Mouse (Mus musculus) heart, embryonic 10.5 days (tissue): ENCODE measurements around the gene Cacfd1. TPM values are rescaled to one million over a fixed set of nuclear protein-coding genes. Genes with fewer than 3 reads are reported as not detected.

Source experiments
- DNase-seq: peaks from one replicate; pipeline ENCODE4 v3.0.0-alpha.2; 2017; ENCODE audit warnings: low spot score
- H3K27ac ChIP-seq: fragments of 300-500 bp; sonication (generic); 2 replicates; pipeline ENCODE4 v1.5.1; 2016; ENCODE audit warnings: mild to moderate bottlenecking
- H3K27me3 ChIP-seq: fragments of 300-500 bp; sonication (generic); 2 replicates; pipeline ENCODE4 v1.6.1; 2016; ENCODE audit warnings: mild to moderate bottlenecking; ENCODE audit not compliant: poor library complexity, insufficient read depth, severe bottlenecking
- H3K36me3 ChIP-seq: fragments of 300-500 bp; sonication (generic); 2 replicates; pipeline ENCODE4 v1.6.1; 2016; ENCODE audit warnings: mild to moderate bottlenecking, moderate library complexity
- H3K4me1 ChIP-seq: fragments of 300-500 bp; sonication (generic); 2 replicates; pipeline ENCODE4 v1.6.1; 2016; ENCODE audit warnings: mild to moderate bottlenecking
- H3K4me3 ChIP-seq: fragments of 300-500 bp; sonication (generic); 2 replicates; pipeline ENCODE4 v1.5.1; 2016; ENCODE audit warnings: mild to moderate bottlenecking, moderate library complexity
- H3K9me3 ChIP-seq: fragments of 300-500 bp; sonication (generic); 2 replicates; pipeline ENCODE4 v1.6.1; 2016; ENCODE audit warnings: mild to moderate bottlenecking, moderate library complexity
- WGBS: fragments of 180-500 bp; shearing (Covaris S2); methylation state at CpG from one replicate; pipeline ENCODE4 v1.1.7; 2016; 5-methylcytosine and 5-hydroxymethylcytosine counted together
- polyA plus RNA-seq: library from polyadenylated mRNA; unstranded; fragments of >200 nt; fragmentation: Nextera tagmentation; extraction: Ambion mirVana; gene quantifications from 2 replicates; pipeline ENCODE4 v1.2.1, GENCODE M21; 2016

The Cacfd1 gene
- 48.3 and 54.5 TPM in 2 replicates for polyA plus RNA-seq

- peak; percentile 97 for DNase-seq
- WGBS = under 1% methylated on average over 41 of the region's 43 CpGs
- peaks cover 5% of the 10 kb centered on the region; the same call in 1 of the 2 replicates for H3K27me3 ChIP-seq
- no peaks in the 10 kb centered on the region for H3K9me3 ChIP-seq
- H3K4me3 ChIP-seq = peak within 1 kb of the TSS; percentile 91
- H3K27ac ChIP-seq = peak within 1 kb of the TSS; percentile 94
- H3K4me1 ChIP-seq = peaks cover 26% of the 10 kb centered on the region
- H3K36me3 ChIP-seq = peaks cover 16% of the 10 kb centered on the region
These were observed at the start of gene Cacfd1 for GRCm38 (mm10) chr2:27009714-27010244. Gene Cacfd1, plus strand, starts transcription at chr2:27009926.

GRCm38 (mm10) chr2:26960756-26961155 lies 49.0 kb upstream of the Cacfd1 start:
- no peaks in the 10 kb centered on the region for H3K27me3 ChIP-seq
- WGBS = 78% methylated on average over 4 of the region's 4 CpGs
- H3K4me3 ChIP-seq = no peak overlapping the region
- no peak for DNase-seq
- peaks cover 61% of the 10 kb centered on the region for H3K36me3 ChIP-seq
- H3K27ac ChIP-seq = no peak overlapping the region
- peaks cover 19% of the 10 kb centered on the region for H3K4me1 ChIP-seq
- H3K9me3 ChIP-seq = no peaks in the 10 kb centered on the region

- Histone ChIP-seq H3K27me3 (no peaks in the 10 kb centered on the region), H3K4me3 (peak within 1 kb of the TSS; percentile 80), H3K36me3 (peaks cover 29% of the 10 kb centered on the region), H3K27ac (peak within 1 kb of the TSS; percentile 98), H3K9me3 (no peaks in the 10 kb centered on the region), H3K4me1 (peaks cover 19% of the 10 kb centered on the region)
- WGBS = under 1% methylated on average over 50 of the region's 50 CpGs
- peak; percentile 95 for DNase-seq
These were observed 45.6 kb upstream of the Cacfd1 start, which contains the start of gene Rexo4 for GRCm38 (mm10) chr2:26963923-26964723. Gene Rexo4, minus strand, starts transcription at chr2:26964386.

GRCm38 (mm10) chr2:26964724-26965370 lies 44.9 kb upstream of the Cacfd1 start:
- DNase-seq = no peak
- H3K27me3 ChIP-seq = no peaks in the 10 kb centered on the region; the same call in 1 of the 2 replicates
- 16% methylated on average over 14 of the region's 14 CpGs for WGBS
- H3K4me1 ChIP-seq = peaks cover 19% of the 10 kb centered on the region
- peak overlapping the region; percentile 98 for H3K27ac ChIP-seq
- H3K4me3 ChIP-seq = peak overlapping the region; percentile 80
- H3K36me3 ChIP-seq = peaks cover 24% of the 10 kb centered on the region
- no peaks in the 10 kb centered on the region for H3K9me3 ChIP-seq

GRCm38 (mm10) chr2:26967262-26967661 lies 42.5 kb upstream of the Cacfd1 start:
- 81% methylated on average over 2 of the region's 2 CpGs for WGBS

GRCm38 (mm10) chr2:26973116-26973515 lies 36.6 kb upstream of the Cacfd1 start, which contains the start of gene Adamts13:
Gene Adamts13, plus strand, starts transcription at chr2:26973416.
- Histone ChIP-seq H3K36me3 (no peaks in the 10 kb centered on the region), H3K27ac (no peak within 1 kb of the TSS), H3K4me1 (no peaks in the 10 kb centered on the region), H3K4me3 (no peak within 1 kb of the TSS), H3K9me3 (no peaks in the 10 kb centered on the region), H3K27me3 (peaks cover 29% of the 10 kb centered on the region)
- DNase-seq = no peak
- WGBS = 71% methylated on average over 3 of the region's 3 CpGs

More at GRCm38 (mm10) chr2:26967262-26967661, 42.5 kb upstream of the Cacfd1 start:
- Histone ChIP-seq H3K4me3 (no peak overlapping the region), H3K4me1 (peaks cover 19% of the 10 kb centered on the region), H3K27ac (no peak overlapping the region), H3K27me3 (peaks cover under 1% of the 10 kb centered on the region), H3K36me3 (peaks cover 2% of the 10 kb centered on the region), H3K9me3 (no peaks in the 10 kb centered on the region)
- no peak for DNase-seq

GRCm38 (mm10) chr2:26973960-26974359 lies 35.8 kb upstream of the Cacfd1 start:
- Histone ChIP-seq H3K27ac (no peak overlapping the region), H3K4me1 (no peaks in the 10 kb centered on the region), H3K4me3 (no peak overlapping the region), H3K9me3 (no peaks in the 10 kb centered on the region), H3K36me3 (no peaks in the 10 kb centered on the region), H3K27me3 (peaks cover 29% of the 10 kb centered on the region)
- DNase-seq = no peak
- 38% methylated on average over 4 of the region's 4 CpGs for WGBS

- Histone ChIP-seq H3K9me3 (no peaks in the 10 kb centered on the region), H3K27me3 (peaks cover 29% of the 10 kb centered on the region; the same call in 1 of the 2 replicates), H3K4me1 (no peaks in the 10 kb centered on the region), H3K36me3 (no peaks in the 10 kb centered on the region), H3K4me3 (no peak overlapping the region), H3K27ac (no peak overlapping the region)
- DNase-seq = no peak
- whole genome bisulfite sequencing = 69% methylated on average over 1 of the region's 1 CpGs
These were observed 29.4 kb upstream of the Cacfd1 start for GRCm38 (mm10) chr2:26980361-26980760.

GRCm38 (mm10) chr2:26984179-26984578 lies 25.5 kb upstream of the Cacfd1 start:
- WGBS = 83% methylated on average over 2 of the region's 2 CpGs

GRCm38 (mm10) chr2:26984640-26985039 lies 25.1 kb upstream of the Cacfd1 start:
- H3K36me3 ChIP-seq = no peaks in the 10 kb centered on the region
- H3K27ac ChIP-seq = no peak overlapping the region
- WGBS = 80% methylated on average over 5 of the region's 5 CpGs
- peaks cover 21% of the 10 kb centered on the region; the same call in 1 of the 2 replicates for H3K27me3 ChIP-seq
- H3K4me3 ChIP-seq = no peak overlapping the region
- DNase-seq = no peak
- no peaks in the 10 kb centered on the region for H3K9me3 ChIP-seq
- no peaks in the 10 kb centered on the region for H3K4me1 ChIP-seq

More at GRCm38 (mm10) chr2:26984179-26984578, 25.5 kb upstream of the Cacfd1 start:
- peaks cover 21% of the 10 kb centered on the region; the same call in 1 of the 2 replicates for H3K27me3 ChIP-seq
- H3K4me3 ChIP-seq = no peak overlapping the region
- H3K9me3 ChIP-seq = no peaks in the 10 kb centered on the region
- H3K27ac ChIP-seq = no peak overlapping the region
- no peaks in the 10 kb centered on the region for H3K36me3 ChIP-seq
- no peak for DNase-seq
- H3K4me1 ChIP-seq = no peaks in the 10 kb centered on the region

- Histone ChIP-seq H3K4me3 (no peak overlapping the region), H3K36me3 (no peaks in the 10 kb centered on the region), H3K9me3 (no peaks in the 10 kb centered on the region), H3K27ac (no peak overlapping the region), H3K4me1 (no peaks in the 10 kb centered on the region), H3K27me3 (no peaks in the 10 kb centered on the region)
- 78% methylated on average over 3 of the region's 3 CpGs for WGBS
- no peak for DNase-seq
These were observed 15.8 kb upstream of the Cacfd1 start for GRCm38 (mm10) chr2:26993936-26994335.

GRCm38 (mm10) chr2:26997498-26997897 lies 12.2 kb upstream of the Cacfd1 start:
- 88% methylated on average over 1 of the region's 1 CpGs for WGBS
- no peak for DNase-seq
- Histone ChIP-seq H3K36me3 (no peaks in the 10 kb centered on the region), H3K27me3 (no peaks in the 10 kb centered on the region), H3K4me3 (no peak overlapping the region), H3K4me1 (no peaks in the 10 kb centered on the region), H3K9me3 (no peaks in the 10 kb centered on the region), H3K27ac (no peak overlapping the region)

- Histone ChIP-seq H3K4me3 (no peak overlapping the region), H3K9me3 (no peaks in the 10 kb centered on the region), H3K36me3 (no peaks in the 10 kb centered on the region), H3K27ac (no peak overlapping the region), H3K4me1 (no peaks in the 10 kb centered on the region), H3K27me3 (no peaks in the 10 kb centered on the region)
- 84% methylated on average over 7 of the region's 7 CpGs for WGBS
- no peak for DNase-seq
These were observed 11.7 kb upstream of the Cacfd1 start for GRCm38 (mm10) chr2:26997993-26998392.
